Mouse (Mus musculus) forebrain, embryonic 14.5 days (tissue): Measurements from ENCODE around the gene Dock4. TPM values are rescaled to one million over a fixed set of nuclear protein-coding genes. Genes with fewer than 3 reads are reported as not detected.

Source experiments
- ATAC-seq: fragments of 200-750 bp; cut with Nextera tagmentation; 2 replicates; pipeline ENCODE4 v1.8.0; 2017; ENCODE audit warnings: mild to moderate bottlenecking, moderate library complexity
- DNase-seq: peaks from one replicate; pipeline ENCODE4 v3.0.0-alpha.2; 2015; ENCODE audit warnings: low spot score
- H3K27ac ChIP-seq: fragments of 300-500 bp; sonication (generic); 2 replicates; pipeline ENCODE4 v1.5.1; 2014; ENCODE audit warnings: low read depth, mild to moderate bottlenecking, control low read depth, low read length, moderate library complexity
- H3K27me3 ChIP-seq: fragments of 300-500 bp; sonication (generic); replicated peaks from 2 replicates; pipeline ENCODE4 v1.6.1; 2014; ENCODE audit warnings: low read length, control low read depth, mixed read lengths; ENCODE audit not compliant: control insufficient read depth, insufficient read depth
- H3K36me3 ChIP-seq: fragments of 300-500 bp; sonication (generic); 2 replicates; pipeline ENCODE4 v1.6.1; 2014; ENCODE audit warnings: low read length, control low read depth; ENCODE audit not compliant: control insufficient read depth, insufficient read depth
- H3K4me1 ChIP-seq: fragments of 300-500 bp; sonication (generic); 2 replicates; pipeline ENCODE4 v1.6.1; 2014; ENCODE audit warnings: antibody characterized with exemption, low read length, control low read depth; ENCODE audit not compliant: control insufficient read depth, insufficient read depth
- H3K4me2 ChIP-seq: fragments of 300-500 bp; sonication (generic); 2 replicates; pipeline ENCODE4 v1.6.1; 2014; ENCODE audit warnings: mild to moderate bottlenecking, control low read depth, low read length
- H3K4me3 ChIP-seq: fragments of 300-500 bp; sonication (generic); 2 replicates; pipeline ENCODE4 v1.5.1; 2014; ENCODE audit warnings: low read depth, low read length, control low read depth
- H3K9ac ChIP-seq: fragments of 300-500 bp; sonication (generic); 2 replicates; pipeline ENCODE4 v1.6.1; 2014; ENCODE audit warnings: mild to moderate bottlenecking, low read length, control low read depth, moderate library complexity
- H3K9me3 ChIP-seq: fragments of 300-500 bp; sonication (generic); replicated peaks from 2 replicates; pipeline ENCODE4 v1.6.1; 2016; ENCODE audit warnings: low read length, control low read depth, mixed read lengths; ENCODE audit not compliant: control insufficient read depth
- WGBS: fragments of 180-500 bp; shearing (Covaris S2); extraction: QIAGEN DNeasy Blood & Tissue Kit; methylation state at CpG from one replicate; pipeline ENCODE4 v1.1.7; 2014; 5-methylcytosine and 5-hydroxymethylcytosine counted together
- polyA plus RNA-seq: library from polyadenylated mRNA; unstranded; fragments of >200 nt; fragmentation: Nextera tagmentation; extraction: Ambion mirVana; gene quantifications from 2 replicates; pipeline ENCODE4 v1.2.1, GENCODE M21; 2014

Gene Dock4
- polyA plus RNA-seq, 1 experiment from 2014 or later: 9.7 TPM

DNA sequence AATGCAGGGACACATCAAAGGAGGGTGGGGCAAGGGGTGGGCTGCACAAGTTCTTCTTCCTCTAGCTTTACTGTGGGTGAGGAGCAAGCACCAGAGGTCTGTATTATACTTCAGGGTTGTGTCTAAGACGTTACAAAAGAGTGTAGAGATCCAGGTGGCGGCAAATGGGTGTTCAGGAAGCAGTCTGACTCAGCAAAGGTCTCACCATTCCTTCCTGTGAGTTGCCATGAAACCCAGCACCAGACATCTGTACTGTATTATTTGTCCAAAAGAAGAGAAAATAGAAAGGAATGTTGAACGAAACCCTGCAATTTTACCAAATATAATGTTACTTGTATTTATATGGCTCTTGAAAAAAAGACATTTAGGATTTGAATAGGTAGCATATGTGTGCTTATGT is 135.3 kb downstream of the Dock4 start:
- Histone ChIP-seq H3K27me3 (no peaks in the 10 kb centered on the region), H3K4me3 (no peak overlapping the region), H3K9ac (no peak overlapping the region), H3K27ac (no peak overlapping the region), H3K4me1 (no peaks in the 10 kb centered on the region), H3K9me3 (no peaks in the 10 kb centered on the region), H3K36me3 (no peaks in the 10 kb centered on the region), H3K4me2 (no peak overlapping the region)
- no peak for DNase-seq
- WGBS: 71% methylated on average over 3 of the region's 3 CpGs
- ATAC-seq: no peak

DNA sequence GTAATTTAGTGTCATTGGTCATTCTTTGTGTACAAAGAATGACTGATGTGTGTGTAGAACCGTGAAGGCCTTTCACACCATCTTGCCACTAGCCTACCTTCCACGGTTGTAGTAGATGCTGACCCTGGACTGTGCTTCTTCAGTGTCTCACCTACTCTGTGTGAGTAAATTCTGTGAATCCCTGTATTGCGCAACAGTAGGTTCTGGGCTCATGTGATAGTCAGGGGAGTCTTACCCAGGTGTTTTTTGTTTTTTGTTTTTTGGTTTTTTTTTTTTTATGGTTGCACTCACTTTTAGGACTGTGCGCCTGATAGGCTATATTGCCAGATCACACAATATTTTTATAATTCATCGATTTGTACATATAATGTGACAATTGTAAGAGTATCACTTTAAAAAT is 136.3 kb downstream of the Dock4 start:
- Histone ChIP-seq H3K9me3 (no peaks in the 10 kb centered on the region), H3K4me3 (no peak overlapping the region), H3K9ac (no peak overlapping the region), H3K4me1 (no peaks in the 10 kb centered on the region), H3K36me3 (no peaks in the 10 kb centered on the region), H3K27ac (no peak overlapping the region), H3K27me3 (no peaks in the 10 kb centered on the region), H3K4me2 (no peak overlapping the region)
- 82% methylated on average over 5 of the region's 5 CpGs for WGBS
- DNase-seq: no peak
- no peak for ATAC-seq

DNA sequence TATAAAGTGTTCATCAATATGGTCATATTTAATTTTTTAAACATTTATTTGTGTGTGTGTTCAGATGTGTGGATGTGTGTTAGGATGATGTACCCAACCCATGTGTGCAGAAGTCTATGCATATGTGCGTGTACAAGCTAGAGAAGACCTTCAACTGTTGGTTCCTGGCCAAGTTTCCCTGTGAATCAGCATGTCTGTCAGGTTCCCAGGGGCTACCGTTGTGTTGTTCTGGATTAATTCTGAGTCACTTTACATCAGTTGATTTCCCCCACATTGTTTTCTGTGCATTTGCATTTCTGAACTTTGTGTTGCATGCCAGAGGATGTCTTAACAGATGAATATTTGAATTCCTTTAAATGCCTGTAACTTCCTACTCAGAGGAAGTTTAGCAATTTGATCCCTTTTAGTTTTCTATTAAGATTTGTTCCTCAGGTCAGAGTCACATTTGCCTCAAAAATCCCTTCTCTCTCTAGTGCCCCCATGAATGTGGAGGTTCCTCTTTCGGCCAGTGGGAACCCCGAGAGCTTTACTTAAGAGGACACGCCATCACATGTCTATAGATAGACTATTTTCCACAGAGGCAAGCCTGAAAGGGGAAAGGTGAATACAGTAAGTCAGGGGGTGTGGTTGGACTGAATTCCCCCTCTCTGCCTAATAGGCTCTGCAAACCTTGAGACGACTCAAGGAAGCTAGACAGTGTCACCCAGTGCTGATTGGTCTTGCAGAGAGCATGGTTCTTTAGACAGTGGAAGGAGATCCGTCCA is 139.0 kb downstream of the Dock4 start:
- no peak overlapping the region for H3K4me2 ChIP-seq
- H3K4me3 ChIP-seq: no peak overlapping the region
- no peak overlapping the region for H3K27ac ChIP-seq
- no peaks in the 10 kb centered on the region for H3K27me3 ChIP-seq
- no peaks in the 10 kb centered on the region for H3K9me3 ChIP-seq
- 71% methylated on average over 7 of the region's 7 CpGs for WGBS
- no peak overlapping the region for H3K9ac ChIP-seq
- no peaks in the 10 kb centered on the region for H3K4me1 ChIP-seq
- no peaks in the 10 kb centered on the region for H3K36me3 ChIP-seq
- DNase-seq (no peak), ATAC-seq (no peak)

DNA sequence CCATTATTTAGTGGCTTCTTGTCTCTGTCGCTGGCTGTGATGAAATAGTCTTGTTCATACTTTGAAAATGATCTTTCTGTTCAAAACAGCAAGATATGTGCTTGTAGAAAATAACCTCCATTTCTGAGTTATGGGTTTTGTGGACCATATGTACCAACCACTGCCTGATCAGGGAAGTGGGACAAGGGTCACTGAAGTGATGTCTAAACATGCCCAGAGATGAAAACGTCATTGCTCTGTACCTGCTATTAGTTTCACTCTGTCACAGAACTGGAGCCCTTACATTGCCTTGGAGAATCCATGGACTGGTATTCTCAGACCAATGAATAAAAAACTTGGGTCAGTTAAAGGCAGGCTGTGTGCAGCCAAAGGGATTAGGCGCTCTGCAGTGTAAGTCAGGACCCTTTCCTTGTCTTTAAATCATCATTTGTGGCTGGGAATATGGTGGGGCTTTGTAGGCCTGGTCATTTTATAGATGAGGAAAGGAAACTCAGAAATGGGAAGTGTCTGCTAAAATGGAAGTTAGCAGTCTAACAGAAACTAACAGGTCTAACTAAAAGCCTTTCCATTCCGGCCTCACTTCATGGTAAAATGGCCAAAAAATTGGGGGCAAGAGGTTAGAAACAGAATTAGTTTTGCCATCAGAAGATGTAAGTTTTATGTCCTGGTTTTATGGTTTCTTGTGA is 139.8 kb downstream of the Dock4 start:
- Histone ChIP-seq H3K9me3 (no peaks in the 10 kb centered on the region), H3K9ac (no peak overlapping the region), H3K4me1 (no peaks in the 10 kb centered on the region), H3K27ac (no peak overlapping the region), H3K4me2 (no peak overlapping the region), H3K4me3 (no peak overlapping the region), H3K36me3 (no peaks in the 10 kb centered on the region), H3K27me3 (no peaks in the 10 kb centered on the region)
- no peak for ATAC-seq
- no peak for DNase-seq
- WGBS: 97% methylated on average over 4 of the region's 4 CpGs

DNA sequence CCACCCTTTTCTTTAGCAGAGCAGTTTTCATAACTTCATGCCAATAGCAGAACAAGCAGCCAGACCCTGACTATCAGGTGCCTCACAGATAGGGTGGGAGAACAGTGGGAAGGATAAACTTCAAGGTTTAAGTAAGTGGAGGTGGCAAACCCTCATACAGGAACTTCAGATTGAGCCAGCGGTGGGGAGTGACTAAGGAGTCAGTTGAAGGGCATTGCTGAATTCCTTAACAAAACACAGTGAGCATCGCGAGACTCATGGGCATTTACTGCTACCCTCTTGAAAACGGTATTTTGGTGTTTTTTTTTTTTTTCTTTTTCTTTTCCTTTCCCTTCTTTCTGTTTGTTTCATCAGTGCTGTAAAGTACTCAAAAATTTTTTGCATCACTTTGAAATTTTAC is 148.4 kb downstream of the Dock4 start:
- 78% methylated on average over 4 of the region's 4 CpGs for WGBS
- no peak overlapping the region for H3K4me3 ChIP-seq
- no peak for ATAC-seq

DNA sequence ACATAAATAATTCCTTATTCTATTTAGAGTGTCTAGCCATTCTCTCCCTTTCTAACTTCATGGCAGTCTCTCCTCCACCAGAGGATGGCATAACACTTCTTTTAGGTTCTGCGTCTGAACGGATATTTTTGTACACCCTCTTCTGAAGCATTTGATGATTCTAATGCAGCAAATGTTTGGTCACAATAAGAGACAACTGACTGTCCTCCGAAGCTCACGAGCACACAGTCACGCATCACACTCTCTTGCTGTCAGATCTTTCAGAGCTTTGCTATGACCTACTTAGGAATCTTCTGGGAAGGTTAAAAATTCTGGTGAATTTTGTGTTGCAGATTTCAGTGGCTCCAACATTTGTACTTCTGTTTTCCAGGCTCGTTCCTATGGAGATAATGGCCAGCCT is 149.7 kb downstream of the Dock4 start:
- Histone ChIP-seq H3K4me1 (no peaks in the 10 kb centered on the region), H3K4me2 (no peak overlapping the region), H3K27ac (no peak overlapping the region), H3K27me3 (no peaks in the 10 kb centered on the region), H3K9me3 (no peaks in the 10 kb centered on the region), H3K4me3 (no peak overlapping the region), H3K36me3 (no peaks in the 10 kb centered on the region), H3K9ac (no peak overlapping the region)
- WGBS: 93% methylated on average over 6 of the region's 6 CpGs
- ATAC-seq (no peak), DNase-seq (no peak)

More for the DNA sequence above, 148.4 kb downstream of the Dock4 start:
- no peaks in the 10 kb centered on the region for H3K9me3 ChIP-seq
- H3K36me3 ChIP-seq: no peaks in the 10 kb centered on the region
- H3K27ac ChIP-seq: no peak overlapping the region
- DNase-seq: no peak
- no peaks in the 10 kb centered on the region for H3K27me3 ChIP-seq
- H3K9ac ChIP-seq: no peak overlapping the region
- no peaks in the 10 kb centered on the region for H3K4me1 ChIP-seq
- H3K4me2 ChIP-seq: no peak overlapping the region

DNA sequence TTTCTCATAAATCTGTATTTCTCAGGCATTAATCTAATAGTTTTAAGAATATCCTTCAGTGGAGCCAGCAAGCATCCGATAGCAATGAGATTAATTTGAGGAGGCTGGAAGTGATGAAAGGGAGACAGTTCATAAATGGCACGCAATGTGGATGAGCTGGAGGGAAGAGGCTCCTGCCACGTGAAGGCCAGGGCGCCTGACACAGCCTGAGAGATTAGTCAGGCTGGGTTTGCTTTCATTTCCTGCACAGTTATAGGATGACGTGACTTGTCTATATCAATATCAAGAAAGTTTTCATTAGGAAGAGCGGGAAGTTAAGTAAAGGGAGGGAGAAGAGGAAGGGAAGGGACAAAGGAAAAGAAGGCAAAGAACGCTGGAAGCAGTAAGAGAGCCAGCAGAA is 150.3 kb downstream of the Dock4 start:
- WGBS: 93% methylated on average over 7 of the region's 7 CpGs
- no peak for ATAC-seq

DNA sequence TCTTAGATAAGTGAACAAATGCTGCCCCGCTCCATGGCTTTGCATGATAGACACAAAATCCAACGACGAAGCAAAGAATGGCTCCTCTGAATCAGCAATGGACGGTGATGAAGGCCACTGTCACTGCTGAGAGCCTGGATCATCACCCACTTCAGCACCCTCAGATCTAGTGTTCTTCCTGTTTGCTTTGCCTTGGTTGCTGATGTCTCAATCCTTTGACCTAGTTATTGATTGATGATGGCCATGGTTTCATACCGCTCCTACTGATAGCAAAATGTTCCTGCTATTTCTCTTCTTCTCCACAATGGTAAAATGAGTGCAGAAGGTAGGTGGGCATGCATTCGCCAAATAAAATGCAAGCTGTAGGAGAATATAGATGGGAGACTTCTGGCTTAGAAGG is 150.7 kb downstream of the Dock4 start:
- Histone ChIP-seq H3K4me2 (no peak overlapping the region), H3K4me3 (no peak overlapping the region), H3K9ac (no peak overlapping the region), H3K9me3 (no peaks in the 10 kb centered on the region), H3K4me1 (no peaks in the 10 kb centered on the region), H3K36me3 (no peaks in the 10 kb centered on the region), H3K27ac (no peak overlapping the region), H3K27me3 (no peaks in the 10 kb centered on the region)
- no peak for DNase-seq
- no peak for ATAC-seq
- WGBS: 95% methylated on average over 6 of the region's 6 CpGs

More for the DNA sequence above, 150.3 kb downstream of the Dock4 start:
- Histone ChIP-seq H3K9ac (no peak overlapping the region), H3K36me3 (no peaks in the 10 kb centered on the region), H3K27ac (no peak overlapping the region), H3K4me2 (no peak overlapping the region), H3K4me3 (no peak overlapping the region), H3K4me1 (no peaks in the 10 kb centered on the region), H3K27me3 (no peaks in the 10 kb centered on the region), H3K9me3 (no peaks in the 10 kb centered on the region)
- no peak for DNase-seq

DNA sequence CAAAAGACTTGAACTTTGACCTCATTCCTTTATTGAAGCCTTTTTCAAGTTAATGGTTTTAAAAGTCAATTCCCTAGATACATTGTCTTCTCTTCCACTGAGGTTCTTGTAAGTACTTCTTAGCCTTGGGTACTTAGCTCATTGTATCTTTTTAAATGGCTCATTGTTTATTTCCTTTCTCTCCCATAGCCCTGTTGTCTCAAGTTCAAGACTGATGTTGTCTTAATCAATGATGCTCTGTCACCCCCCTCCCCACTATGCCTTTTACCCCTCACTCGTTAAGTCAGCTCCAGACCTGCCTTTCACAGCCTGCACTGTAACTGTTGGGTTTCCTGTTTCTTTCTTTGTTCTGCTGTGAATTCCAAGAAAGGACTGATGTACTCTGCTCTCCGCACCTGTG is 154.2 kb downstream of the Dock4 start:
- H3K9ac ChIP-seq: no peak overlapping the region
- H3K9me3 ChIP-seq: no peaks in the 10 kb centered on the region
- H3K4me3 ChIP-seq: no peak overlapping the region
- no peaks in the 10 kb centered on the region for H3K4me1 ChIP-seq
- no peak for ATAC-seq
- H3K36me3 ChIP-seq: no peaks in the 10 kb centered on the region
- WGBS: 56% methylated on average over 2 of the region's 2 CpGs
- no peak overlapping the region for H3K4me2 ChIP-seq
- H3K27me3 ChIP-seq: no peaks in the 10 kb centered on the region
- H3K27ac ChIP-seq: no peak overlapping the region
- DNase-seq: no peak
